Mouse (Mus musculus) liver, embryonic 11.5 days (tissue): Measurements from ENCODE around the gene Wdr13. TPM values are rescaled to one million over a fixed set of nuclear protein-coding genes. Genes with fewer than 3 reads are reported as not detected.

Source experiments
- ATAC-seq: fragments of 200-750 bp; cut with Nextera tagmentation; replicated peaks from 2 replicates; pipeline ENCODE4 v1.8.0; 2017; ENCODE audit warnings: moderate number of reproducible peaks, mild to moderate bottlenecking, moderate TSS enrichment, moderate library complexity; ENCODE audit not compliant: low FRiP score
- DNase-seq: peaks from one replicate; pipeline ENCODE4 v3.0.0-alpha.2; 2017; ENCODE audit warnings: low spot score
- H3K27ac ChIP-seq: fragments of 300-500 bp; sonication (generic); 2 replicates; pipeline ENCODE4 v1.5.1; 2014; ENCODE audit warnings: mild to moderate bottlenecking, low read depth, low read length, control low read depth
- H3K27me3 ChIP-seq: fragments of 300-500 bp; sonication (generic); replicated peaks from 2 replicates; pipeline ENCODE4 v1.6.1; 2014; ENCODE audit warnings: low read length, mixed read lengths; ENCODE audit not compliant: control insufficient read depth, insufficient read depth
- H3K36me3 ChIP-seq: fragments of 300-500 bp; sonication (generic); 2 replicates; pipeline ENCODE4 v1.6.1; 2014; ENCODE audit warnings: mild to moderate bottlenecking, low read length, moderate library complexity, mixed read lengths; ENCODE audit not compliant: control insufficient read depth, insufficient read depth
- H3K4me1 ChIP-seq: fragments of 300-500 bp; sonication (generic); replicated peaks from 2 replicates; pipeline ENCODE4 v1.6.1; 2014; ENCODE audit warnings: low read length, mixed read lengths; ENCODE audit not compliant: control insufficient read depth, insufficient read depth
- H3K4me2 ChIP-seq: fragments of 300-500 bp; sonication (generic); 2 replicates; pipeline ENCODE4 v1.6.1; 2014; ENCODE audit warnings: mild to moderate bottlenecking, control low read depth, moderate library complexity
- H3K4me3 ChIP-seq: fragments of 300-500 bp; sonication (generic); 2 replicates; pipeline ENCODE4 v1.5.1; 2014; ENCODE audit warnings: low read depth, low read length, control low read depth
- H3K9ac ChIP-seq: fragments of 300-500 bp; sonication (generic); 2 replicates; pipeline ENCODE4 v1.6.1; 2014; ENCODE audit warnings: low read depth, low read length, control low read depth
- H3K9me3 ChIP-seq: fragments of 300-500 bp; sonication (generic); 2 replicates; pipeline ENCODE4 v1.6.1; 2016; ENCODE audit warnings: low read length, inconsistent platforms, mixed read lengths; ENCODE audit not compliant: control insufficient read depth
- WGBS: fragments of 180-500 bp; shearing (Covaris S2); extraction: QIAGEN DNeasy Blood & Tissue Kit; methylation state at CpG from one replicate; pipeline ENCODE4 v1.1.7; 2014; 5-methylcytosine and 5-hydroxymethylcytosine counted together
- polyA plus RNA-seq: library from polyadenylated mRNA; unstranded; fragments of >200 nt; fragmentation: Nextera tagmentation; extraction: Ambion mirVana; gene quantifications from 2 replicates; pipeline ENCODE4 v1.2.1, GENCODE M21; 2014

The Wdr13 gene
- polyA plus RNA-seq: 15.9 and 17.7 TPM in 2 replicates

GRCm38 (mm10) chrX:8132017-8132976, at the start of gene Wdr13:
Wdr13 (minus strand) TSS chrX:8132892.
- peaks cover 3% of the 10 kb centered on the region; the same call in 1 of the 2 replicates for H3K36me3 ChIP-seq
- peak within 1 kb of the TSS; percentile 75 for H3K4me2 ChIP-seq
- H3K9me3 ChIP-seq: no peaks in the 10 kb centered on the region
- DNase-seq (peak; percentile 84), ATAC-seq (peak; percentile 84)
- H3K27ac ChIP-seq: peak within 1 kb of the TSS; percentile 97
- no peaks in the 10 kb centered on the region for H3K27me3 ChIP-seq
- no peaks in the 10 kb centered on the region; the same call in 1 of the 2 replicates for H3K4me1 ChIP-seq
- peak within 1 kb of the TSS; percentile 77 for H3K9ac ChIP-seq
- 8% methylated on average over 39 of the region's 40 CpGs for WGBS
- peak within 1 kb of the TSS; percentile 66 for H3K4me3 ChIP-seq

- ATAC-seq: no peak; the same call in 1 of the 2 replicates
- no peak for DNase-seq
- Histone ChIP-seq H3K9me3 (no peaks in the 10 kb centered on the region), H3K4me2 (no peak overlapping the region), H3K36me3 (no peaks in the 10 kb centered on the region), H3K9ac (no peak overlapping the region), H3K27me3 (no peaks in the 10 kb centered on the region), H3K4me1 (0 out of 2 replicates have a peak, but pooled peaks cover 2% of the 10 kb centered on the region), H3K27ac (no peak overlapping the region), H3K4me3 (no peak overlapping the region)
- 58% methylated on average over 5 of the region's 5 CpGs for WGBS
Measured at GRCm38 (mm10) chrX:8179646-8180045, 47.0 kb upstream of the Wdr13 start.

- DNase-seq: no peak
- no peaks in the 10 kb centered on the region for H3K36me3 ChIP-seq
- H3K4me2 ChIP-seq: no peak overlapping the region
- ATAC-seq: no peak
- no peak overlapping the region for H3K4me3 ChIP-seq
- H3K4me1 ChIP-seq: 0 out of 2 replicates have a peak, but pooled peaks cover 2% of the 10 kb centered on the region
- no peak overlapping the region for H3K27ac ChIP-seq
- H3K27me3 ChIP-seq: no peaks in the 10 kb centered on the region
- 87% methylated on average over 2 of the region's 2 CpGs for WGBS
- no peaks in the 10 kb centered on the region for H3K9me3 ChIP-seq
- H3K9ac ChIP-seq: no peak overlapping the region
Measured at GRCm38 (mm10) chrX:8178871-8179270, 46.2 kb upstream of the Wdr13 start.

GRCm38 (mm10) chrX:8175504-8176385, 43.1 kb upstream of the Wdr13 start, which contains the start of gene Tbc1d25:
Tbc1d25 (minus strand) TSS chrX:8176181.
- Histone ChIP-seq H3K4me3 (peak within 1 kb of the TSS; percentile 61), H3K9me3 (no peaks in the 10 kb centered on the region), H3K27ac (peak within 1 kb of the TSS; percentile 75), H3K27me3 (no peaks in the 10 kb centered on the region), H3K36me3 (no peaks in the 10 kb centered on the region), H3K4me2 (peak within 1 kb of the TSS; percentile 63), H3K9ac (peak within 1 kb of the TSS; percentile 70), H3K4me1 (0 out of 2 replicates have a peak, but pooled peaks cover 2% of the 10 kb centered on the region)
- DNase-seq (peak; percentile 78), ATAC-seq (peak; percentile 91)
- 9% methylated on average over 56 of the region's 56 CpGs for WGBS

- DNase-seq (no peak), ATAC-seq (no peak)
- peak overlapping the region; percentile 75; the same call in 1 of the 2 replicates for H3K27ac ChIP-seq
- H3K27me3 ChIP-seq: no peaks in the 10 kb centered on the region
- no peaks in the 10 kb centered on the region for H3K9me3 ChIP-seq
- H3K4me1 ChIP-seq: 0 out of 2 replicates have a peak, but pooled peaks cover 2% of the 10 kb centered on the region
- H3K36me3 ChIP-seq: no peaks in the 10 kb centered on the region
- peak overlapping the region; percentile 61 for H3K4me3 ChIP-seq
- peak overlapping the region; percentile 63 for H3K4me2 ChIP-seq
- H3K9ac ChIP-seq: peak overlapping the region; percentile 70
- 12% methylated on average over 4 of the region's 4 CpGs for WGBS
Measured at GRCm38 (mm10) chrX:8175169-8175503, 42.4 kb upstream of the Wdr13 start.

- Histone ChIP-seq H3K36me3 (no peaks in the 10 kb centered on the region; the same call in 1 of the 2 replicates), H3K4me2 (no peak overlapping the region), H3K4me3 (no peak overlapping the region), H3K4me1 (no peaks in the 10 kb centered on the region), H3K9me3 (no peaks in the 10 kb centered on the region), H3K27me3 (no peaks in the 10 kb centered on the region), H3K9ac (no peak overlapping the region), H3K27ac (no peak overlapping the region)
- ATAC-seq (no peak), DNase-seq (no peak)
- WGBS: 88% methylated on average over 10 of the region's 10 CpGs
Measured at GRCm38 (mm10) chrX:8167716-8168647, 35.3 kb upstream of the Wdr13 start.

GRCm38 (mm10) chrX:8164471-8164870, 31.8 kb upstream of the Wdr13 start:
- H3K9ac ChIP-seq: no peak overlapping the region
- no peak overlapping the region for H3K4me2 ChIP-seq
- H3K27ac ChIP-seq: no peak overlapping the region
- 91% methylated on average over 4 of the region's 4 CpGs for WGBS
- H3K36me3 ChIP-seq: no peaks in the 10 kb centered on the region; the same call in 1 of the 2 replicates
- DNase-seq (no peak), ATAC-seq (no peak)
- no peak overlapping the region for H3K4me3 ChIP-seq
- H3K27me3 ChIP-seq: no peaks in the 10 kb centered on the region
- H3K9me3 ChIP-seq: no peaks in the 10 kb centered on the region
- no peaks in the 10 kb centered on the region for H3K4me1 ChIP-seq
